Mouse (Mus musculus): ENCODE measurements at regions not wholly inside any gene's neighbourhood (a gene's known extent, or its start where the extent isn't known, plus 50 kb on each side); places are given as distances from the start of the nearest gene placed in this dataset.

DNA sequence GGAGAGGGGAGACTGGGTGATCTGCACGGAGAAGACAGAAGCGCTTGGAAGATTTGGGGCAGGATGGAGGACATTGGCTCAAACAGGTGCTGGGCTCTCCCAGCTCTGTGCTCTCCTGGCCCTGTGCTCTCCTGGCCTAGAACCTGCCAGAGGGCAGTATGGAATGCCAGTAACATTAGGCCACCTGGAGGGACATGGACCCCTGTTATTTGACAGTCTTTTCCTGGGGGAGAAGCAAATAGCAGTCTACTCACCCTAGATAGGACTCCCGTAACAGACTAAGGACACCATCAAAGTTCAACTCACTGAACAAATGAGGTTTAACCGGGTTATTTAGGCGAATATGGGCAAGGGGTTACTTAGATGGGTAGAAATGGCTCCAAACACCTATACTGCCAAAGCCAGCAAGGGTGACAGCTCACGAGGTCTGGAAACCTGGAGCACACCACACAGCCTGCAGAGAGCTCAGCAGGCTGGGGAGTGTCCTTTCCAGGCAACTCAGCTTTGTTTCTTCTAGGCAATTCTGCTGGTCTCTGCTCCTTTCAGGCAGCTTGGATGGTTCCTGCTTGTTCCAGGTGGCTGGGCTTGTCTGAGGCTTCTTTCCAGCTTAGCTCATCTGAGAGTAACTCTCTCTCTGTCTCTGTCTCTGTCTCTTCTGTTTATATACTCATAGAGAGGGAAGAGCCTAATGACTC lies 1133.7 kb upstream of the Gulo start:
- TF ChIP-seq CTCF (IDR thresholded peaks at IDR 0.05; ENCODE audit: control insufficient read depth, insufficient read depth, low read length) (no peak), POLR2A (IDR thresholded peaks at IDR 0.05; ENCODE audit: borderline replicate concordance, control insufficient read depth, low read depth, low read length) (no peak)

Measured in bone marrow, adult 2 months (tissue).